Mouse (Mus musculus): ENCODE results near the gene Tnfsf14.
A peak's percentile ranks its signal among the peaks of the same experiment; 100 is the strongest.

The Tnfsf14 gene

DNA sequence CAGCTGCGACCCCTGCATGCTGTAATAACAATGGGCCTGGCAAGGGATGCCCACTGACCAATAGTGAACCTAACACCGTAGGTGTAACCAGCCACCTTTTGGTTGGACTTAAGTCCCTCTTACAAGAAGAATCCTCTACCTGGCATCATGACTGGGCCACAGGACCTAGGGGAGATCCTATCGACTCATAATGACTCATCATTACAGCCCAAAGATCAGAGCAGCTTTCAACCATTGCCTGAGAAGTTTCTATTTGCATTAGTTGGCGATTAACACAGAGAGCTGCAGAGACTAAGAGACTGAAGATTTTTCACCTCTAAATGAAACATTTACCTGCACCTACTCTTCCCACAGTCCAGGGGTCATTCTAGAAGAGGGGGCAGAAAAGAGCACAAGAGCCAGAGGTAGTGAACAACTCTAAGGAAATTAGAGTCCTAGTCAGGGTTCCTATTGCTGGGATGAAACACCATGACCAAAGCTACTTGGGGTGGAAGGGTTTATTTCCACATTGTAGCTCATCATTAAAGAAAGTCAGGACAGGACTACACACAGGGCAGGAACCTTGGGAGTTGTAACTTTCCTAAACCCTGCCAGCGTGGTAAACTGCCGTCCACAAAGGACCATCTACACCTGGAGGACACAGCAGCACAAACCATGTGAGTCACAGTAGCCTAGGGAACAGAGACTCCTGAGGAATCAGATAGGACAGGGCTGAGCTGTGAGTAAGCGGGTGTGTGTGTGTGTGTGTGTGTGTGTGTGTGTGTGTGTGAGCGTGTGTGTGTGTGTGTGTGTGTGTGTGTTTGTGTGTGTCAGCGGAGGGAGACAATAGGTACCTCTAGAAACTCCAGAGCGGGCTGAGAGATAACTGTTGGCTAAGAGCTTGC lies 8.1 kb upstream of the Tnfsf14 start:
- DNase-seq (ENCODE audit: low spot score in 2 of 2), result no peak

DNA sequence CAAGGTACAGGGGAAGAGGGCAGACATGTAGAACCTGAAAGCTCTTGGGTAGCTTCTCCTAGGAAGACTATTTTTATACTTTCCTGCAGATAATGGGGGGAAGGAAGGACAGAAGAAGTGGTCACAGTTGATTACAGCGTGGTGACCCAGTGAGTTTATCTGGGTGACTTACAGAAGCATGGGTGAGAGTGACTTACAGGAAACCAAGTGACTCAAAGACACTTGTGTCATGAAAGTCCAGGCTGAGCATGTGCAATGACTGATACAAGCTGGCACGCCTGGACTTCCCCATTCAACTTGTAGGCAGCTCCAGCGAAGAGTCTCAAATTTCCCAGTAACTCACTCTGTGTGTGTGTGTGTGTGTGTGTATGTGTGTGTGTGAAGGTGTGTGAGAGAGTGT lies 4.3 kb upstream of the Tnfsf14 start:
- no peak for DNase-seq (ENCODE audit: low spot score in 2 of 2)

DNA sequence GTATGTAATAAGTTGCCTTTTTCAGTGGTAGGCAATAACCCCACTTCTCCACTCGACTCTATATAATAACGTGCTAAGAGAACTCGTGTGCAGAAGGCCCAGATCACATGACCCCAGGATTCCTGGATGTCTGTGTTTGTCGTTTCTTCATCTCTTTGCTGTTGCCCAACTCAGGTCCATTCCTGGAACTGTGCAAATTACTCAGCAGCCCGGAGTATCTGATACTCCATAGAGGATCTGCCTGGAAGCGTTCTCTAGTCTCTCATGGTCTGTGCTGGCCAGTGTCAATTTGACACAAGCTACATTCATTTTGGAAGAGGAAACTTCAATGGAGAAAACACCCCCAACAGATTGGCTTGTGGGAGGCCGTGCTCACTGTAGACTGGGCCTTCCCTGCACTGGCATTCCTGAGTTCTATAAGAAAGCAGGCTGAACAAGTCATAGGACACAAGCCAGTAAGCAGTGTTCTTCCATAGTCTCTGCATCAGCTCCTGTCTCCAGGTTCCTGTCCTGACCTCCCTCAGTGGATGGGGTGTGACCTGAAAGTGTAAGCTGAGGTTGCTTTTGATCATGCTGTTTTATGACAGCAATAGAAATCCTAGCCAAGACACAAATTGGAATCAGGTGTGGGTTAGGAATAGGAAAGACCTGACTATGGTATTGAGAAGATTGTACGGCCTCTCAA lies 1.5 kb upstream of the Tnfsf14 start:
- DNase-seq (ENCODE audit: low spot score in 2 of 2), result no peak

DNA sequence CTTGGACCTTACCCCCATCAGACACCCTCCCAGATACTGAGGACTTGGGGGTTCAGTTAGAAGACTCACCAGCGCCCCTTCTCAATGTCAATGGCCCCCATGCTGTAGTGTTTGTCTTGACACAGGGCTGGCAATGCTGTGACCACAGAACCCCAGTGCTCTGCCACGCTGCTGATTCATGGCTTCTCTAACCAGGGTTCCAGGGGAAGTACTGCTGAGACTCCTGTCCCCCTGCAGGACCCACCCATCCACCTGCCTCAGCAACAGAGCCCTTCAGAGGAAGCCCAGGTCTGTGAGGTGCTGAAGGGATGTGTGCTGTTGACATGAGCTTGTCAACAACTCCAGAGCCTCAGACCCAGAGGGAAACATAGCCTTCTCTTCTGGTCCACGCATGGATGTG lies 794 bp upstream of the Tnfsf14 start:
- DNase-seq (ENCODE audit: low spot score in 2 of 2), result no peak

DNA sequence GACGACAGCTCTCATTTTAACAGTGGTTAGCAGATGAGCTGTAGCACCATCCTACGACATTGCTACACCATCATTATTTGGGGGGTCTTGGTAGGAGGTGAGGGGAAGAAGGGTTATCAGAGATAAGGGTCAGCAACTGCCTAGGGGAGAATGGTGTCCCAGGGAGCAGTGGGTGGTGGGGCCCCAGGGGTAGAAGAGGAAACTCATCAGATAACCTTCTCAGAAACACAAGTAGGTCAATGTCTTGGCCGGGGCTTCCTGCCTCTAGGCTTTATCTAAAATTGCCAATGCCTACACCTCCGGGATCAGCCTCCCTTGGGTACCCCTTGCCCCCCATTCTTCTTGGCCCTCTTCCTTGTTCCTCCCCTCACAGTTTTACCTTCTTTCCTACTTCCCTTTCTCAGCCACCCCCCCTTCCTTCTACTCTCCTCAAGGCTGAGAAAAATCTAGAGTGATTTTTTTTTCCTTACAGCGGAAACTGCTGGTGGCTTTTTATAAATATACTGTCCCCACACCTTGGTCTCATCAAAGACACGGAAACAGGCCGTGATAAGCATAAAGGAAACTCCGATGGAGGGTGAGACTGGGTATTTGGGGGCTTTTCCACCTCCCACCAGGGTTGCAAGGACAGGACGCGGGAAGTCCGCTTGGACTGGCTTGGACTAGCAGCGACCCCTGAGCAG lies 5.3 kb downstream of the Tnfsf14 start:
- DNase-seq (ENCODE audit: low spot score in 2 of 2), result no peak

GRCm38 (mm10) chr17:57185641-57186040 lies 8.3 kb downstream of the Tnfsf14 start:
- DNase-seq (ENCODE audit: low spot score in 2 of 2), result no peak

DNA sequence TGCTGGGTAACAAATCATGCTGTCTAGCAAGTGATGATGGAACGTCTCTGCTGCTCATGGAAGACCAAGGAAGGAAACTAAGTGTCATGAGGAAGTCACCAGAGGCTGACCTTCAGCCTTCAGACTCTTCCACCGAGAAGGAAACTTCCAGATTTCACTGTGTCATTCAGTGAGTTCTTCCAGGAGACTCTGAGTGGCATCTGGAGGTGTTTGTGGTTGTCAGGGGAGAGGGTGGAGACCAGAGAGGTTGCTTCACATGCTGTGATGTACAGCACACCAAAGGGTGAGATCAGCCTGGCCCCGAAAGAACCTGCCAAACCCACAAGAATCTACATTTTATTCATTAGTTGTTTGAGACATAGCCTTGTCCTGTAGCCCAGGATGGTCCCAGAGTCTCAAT lies 11.1 kb downstream of the Tnfsf14 start:
- DNase-seq (ENCODE audit: low spot score in 2 of 2), result no peak

DNA sequence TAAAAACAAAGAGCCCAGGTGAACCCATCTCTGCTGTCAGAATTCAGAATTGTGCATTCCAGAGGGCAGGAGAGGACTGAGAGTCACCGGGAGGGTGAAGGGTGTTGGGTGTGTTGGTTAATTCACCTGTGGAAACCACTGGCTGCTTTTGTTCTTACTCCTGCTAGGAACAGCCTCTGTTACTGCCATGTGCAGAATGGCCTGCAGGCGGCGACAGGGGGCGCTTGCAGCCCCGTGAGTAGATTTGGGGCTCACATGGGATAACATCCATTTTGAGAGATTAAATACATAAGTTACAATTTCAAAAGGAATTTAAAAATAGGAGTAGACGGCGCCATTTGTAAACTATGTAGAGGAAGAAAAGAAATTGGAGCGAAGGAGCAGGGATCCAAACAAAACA lies 13.6 kb downstream of the Tnfsf14 start:
- DNase-seq (ENCODE audit: low spot score in 2 of 2), result no peak

- DNase-seq (ENCODE audit: low spot score in 2 of 2), result no peak
Observed at GRCm38 (mm10) chr17:57173351-57173750, 20.6 kb downstream of the Tnfsf14 start.

DNA sequence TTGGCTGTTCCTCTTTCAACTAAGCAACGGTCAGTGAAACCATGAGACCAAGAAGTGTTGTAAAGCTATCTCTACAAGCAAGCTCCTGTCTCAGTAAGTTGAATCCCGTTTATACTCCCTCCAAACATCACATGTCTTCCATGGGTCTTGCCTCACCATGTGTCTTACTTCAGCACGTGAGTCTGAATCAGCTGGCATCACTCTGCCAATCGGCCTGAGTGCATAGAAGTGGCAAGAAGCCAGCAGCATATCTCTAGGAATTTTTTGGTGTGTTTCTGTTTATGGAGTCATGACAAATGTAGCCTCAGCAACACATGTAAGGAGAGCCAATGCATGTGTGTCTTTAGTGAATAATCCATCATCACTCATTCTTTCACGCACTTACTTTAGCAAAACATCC lies 21.6 kb downstream of the Tnfsf14 start:
- no peak for DNase-seq (ENCODE audit: low spot score in 2 of 2)

- no peak for DNase-seq (ENCODE audit: low spot score in 2 of 2)
Observed at GRCm38 (mm10) chr17:57170616-57171260, 23.2 kb downstream of the Tnfsf14 start.

DNA sequence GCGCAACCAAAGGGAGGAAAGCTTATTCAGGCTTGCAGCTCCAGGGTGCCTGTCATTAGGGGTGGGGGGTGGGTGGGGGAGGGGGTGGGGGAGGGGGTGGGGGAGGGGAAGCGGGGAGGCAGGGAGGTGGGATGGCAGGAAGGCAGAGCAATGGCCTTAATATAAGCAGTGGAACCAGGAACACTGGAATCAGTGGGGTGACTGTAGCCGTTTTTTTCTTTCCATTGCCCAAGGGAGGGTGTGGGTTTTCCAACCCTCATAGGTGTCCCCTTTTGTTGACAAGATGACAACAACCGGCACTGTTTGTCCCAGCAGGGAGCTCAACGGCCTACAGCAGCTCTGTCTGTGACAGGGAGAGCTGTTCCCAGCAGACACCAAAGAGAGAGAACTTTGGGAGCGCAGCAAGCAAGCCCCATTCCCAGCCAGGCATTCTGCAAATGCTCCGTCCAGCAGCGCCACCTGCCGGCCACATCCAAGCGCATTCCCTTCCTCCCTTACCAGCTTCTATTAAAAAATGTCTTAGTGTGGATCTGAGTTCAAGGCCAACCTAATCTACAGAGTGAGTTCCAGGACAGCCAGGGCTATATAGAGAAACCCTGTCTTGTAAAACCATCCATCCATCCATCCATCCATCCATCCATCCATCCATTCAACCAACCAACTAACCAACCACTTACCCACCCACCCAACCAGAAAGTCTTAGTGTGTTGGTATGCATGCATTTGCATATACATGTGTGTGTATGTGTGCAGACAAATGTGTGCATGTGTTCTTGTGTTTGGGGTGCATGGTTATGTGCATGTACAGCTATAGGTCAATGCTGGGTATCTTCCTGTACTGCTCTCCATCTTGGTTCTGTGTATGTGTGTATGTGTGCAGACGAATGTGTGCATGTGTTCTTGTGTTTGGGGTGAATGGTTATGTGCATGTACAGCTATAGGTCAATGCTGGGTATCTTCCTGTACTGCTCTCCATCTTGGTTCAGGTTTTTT lies 26.9 kb downstream of the Tnfsf14 start:
- peak; percentile 46 to 79 for DNase-seq (ENCODE audit: low spot score in 2 of 2)

GRCm38 (mm10) chr17:57153787-57154186 lies 40.2 kb downstream of the Tnfsf14 start:
- DNase-seq (ENCODE audit: low spot score in 2 of 2), result no peak

DNA sequence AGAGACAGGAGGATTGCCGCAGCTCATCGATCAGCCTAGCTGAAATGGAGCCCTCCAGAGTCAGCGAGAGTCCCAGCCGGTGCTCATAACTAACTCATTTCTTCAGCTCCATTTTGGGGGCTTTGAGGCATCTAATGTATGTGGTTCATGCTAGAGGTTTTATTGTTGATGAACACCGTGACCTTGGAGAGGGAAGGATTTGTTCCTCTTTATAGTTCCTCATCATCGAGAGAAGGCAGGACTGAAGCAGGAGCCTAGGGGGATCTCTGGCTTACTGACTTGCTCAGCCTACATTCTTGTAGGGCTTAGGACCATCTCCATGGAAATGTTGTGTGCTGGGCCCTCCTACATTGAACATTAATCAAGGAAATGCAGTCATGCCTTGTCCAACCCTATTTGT lies 41.0 kb downstream of the Tnfsf14 start:
- DNase-seq (ENCODE audit: low spot score in 2 of 2), result no peak

DNA sequence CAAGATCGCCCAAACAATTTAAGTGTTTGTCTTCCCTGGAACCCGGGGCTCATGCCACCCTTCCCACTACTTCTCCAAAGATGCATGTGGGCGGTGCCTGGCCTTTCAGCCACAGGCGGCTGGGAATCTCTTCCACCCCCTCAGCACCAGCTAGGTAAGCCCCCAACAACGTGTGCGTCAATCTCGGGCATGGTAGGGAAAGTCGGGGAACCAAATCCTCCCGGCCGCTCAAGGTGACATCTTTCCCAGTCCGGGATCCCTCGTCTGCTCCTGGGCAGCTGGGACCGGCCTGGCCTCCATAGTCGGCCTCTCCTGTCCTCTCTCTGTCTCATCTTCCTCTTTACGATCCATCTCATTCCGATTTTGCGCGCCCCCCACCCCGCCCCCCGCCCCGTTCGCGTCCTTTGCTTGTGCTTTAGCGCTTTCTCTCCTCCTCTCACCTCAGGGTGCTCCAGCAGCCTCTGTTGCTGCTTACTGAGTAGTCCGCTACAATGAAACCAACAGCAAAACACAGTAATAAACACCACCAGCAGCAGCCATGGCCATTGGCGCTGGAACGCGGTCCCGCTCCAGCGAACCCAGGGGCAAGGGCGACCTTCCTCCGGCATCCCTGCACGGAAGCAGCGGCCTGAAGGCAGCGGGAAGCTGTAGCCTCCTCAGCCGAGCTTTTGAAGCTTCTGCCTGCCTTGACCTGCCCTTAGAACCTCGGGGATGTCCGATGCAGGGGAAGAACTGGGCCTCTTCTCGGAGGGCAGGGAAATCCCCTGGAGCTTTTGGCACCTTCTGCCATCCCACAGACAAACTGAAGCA lies 44.8 kb downstream of the Tnfsf14 start, which contains the start of gene Cd70:
TSS of gene Cd70 (minus strand) at position 784 of the 810 bp plus-strand sequence.
- no peak for DNase-seq (ENCODE audit: low spot score in 2 of 2)

DNA sequence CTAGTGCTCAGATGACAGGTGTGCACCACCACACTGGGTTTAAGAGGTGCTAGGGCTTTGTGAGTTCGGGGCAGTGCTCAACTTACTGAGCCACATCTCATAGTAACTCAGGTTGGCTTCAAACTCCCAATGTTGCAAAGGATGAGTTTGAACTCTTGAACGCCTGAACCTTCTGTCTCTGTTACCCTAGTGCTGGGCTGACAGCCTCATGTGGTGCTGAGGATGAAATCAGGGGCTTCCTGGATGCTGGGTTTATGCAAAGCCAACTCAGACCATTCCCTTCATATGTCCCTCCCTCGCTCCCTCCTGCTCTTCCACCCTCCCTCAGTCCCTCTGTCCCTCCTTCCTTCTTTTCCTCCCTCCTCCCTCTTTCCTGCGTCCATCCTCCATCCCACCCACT lies 45.6 kb downstream of the Tnfsf14 start:
- no peak for DNase-seq (ENCODE audit: low spot score in 2 of 2)

- no peak for DNase-seq (ENCODE audit: low spot score in 2 of 2)
Observed at GRCm38 (mm10) chr17:57145115-57145514, 48.9 kb downstream of the Tnfsf14 start.

GRCm38 (mm10) chr17:57143704-57144103 lies 50.3 kb downstream of the Tnfsf14 start:
- DNase-seq (ENCODE audit: low spot score in 2 of 2), result no peak

GRCm38 (mm10) chr17:57139708-57140107 lies 54.3 kb downstream of the Tnfsf14 start:
- DNase-seq (ENCODE audit: low spot score in 2 of 2), result no peak
